Mouse (Mus musculus): Measurements from ENCODE around the gene Ccdc107. TPM values are rescaled to one million over a fixed set of nuclear protein-coding genes. Genes with fewer than 3 reads are reported as not detected.

Ccdc107 gene
- polyA plus RNA-seq, 1 experiment, result 111 TPM

DNA sequence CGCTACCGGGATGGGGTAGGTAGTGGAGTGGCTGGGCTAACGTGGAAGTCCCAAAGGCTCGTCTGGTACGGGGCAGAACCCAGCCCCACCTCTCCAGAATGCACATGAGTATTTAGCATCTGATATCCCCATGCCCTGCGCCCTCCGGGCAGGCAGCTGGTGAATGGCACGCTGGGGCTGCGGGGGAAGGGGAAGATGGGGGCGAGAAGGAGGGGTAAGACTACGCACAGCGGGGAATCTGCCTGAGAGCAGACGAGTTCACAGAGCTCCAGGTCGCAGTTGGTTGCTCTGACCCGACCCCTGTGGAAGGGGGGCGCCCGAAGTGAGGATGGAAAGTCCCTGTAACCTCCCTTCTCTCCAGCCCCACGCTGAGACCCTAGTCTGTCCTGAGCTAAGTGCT, 39.3 kb upstream of the Ccdc107 start:
- no peak overlapping the region for H3K4me3 ChIP-seq
- no peaks in the 10 kb centered on the region for H3K27me3 ChIP-seq (ENCODE audit: control insufficient read depth, insufficient read depth, insufficient read length)
- H3K4me2 ChIP-seq (ENCODE audit: low read depth), result peak overlapping the region; percentile 57
- TF ChIP-seq POLR2AphosphoS2 (IDR thresholded peaks at IDR 0.05; ENCODE audit: insufficient read length, low read depth) (no peak), MYOG (IDR thresholded peaks at IDR 0.05; ENCODE audit: control insufficient read depth in 1 of 3, insufficient read depth in 1 of 3, insufficient read length in 2 of 3, low read depth in 2 of 3) (peak in 1 of 3 experiments; percentile 31)
- no peaks in the 10 kb centered on the region for H3K79me2 ChIP-seq (ENCODE audit: control insufficient read depth, insufficient read depth)
- no peak overlapping the region for H3ac ChIP-seq (ENCODE audit: control insufficient read depth, insufficient read length)
- H3K36me3 ChIP-seq (ENCODE audit: control insufficient read depth, insufficient read depth), result no peaks in the 10 kb centered on the region

DNA sequence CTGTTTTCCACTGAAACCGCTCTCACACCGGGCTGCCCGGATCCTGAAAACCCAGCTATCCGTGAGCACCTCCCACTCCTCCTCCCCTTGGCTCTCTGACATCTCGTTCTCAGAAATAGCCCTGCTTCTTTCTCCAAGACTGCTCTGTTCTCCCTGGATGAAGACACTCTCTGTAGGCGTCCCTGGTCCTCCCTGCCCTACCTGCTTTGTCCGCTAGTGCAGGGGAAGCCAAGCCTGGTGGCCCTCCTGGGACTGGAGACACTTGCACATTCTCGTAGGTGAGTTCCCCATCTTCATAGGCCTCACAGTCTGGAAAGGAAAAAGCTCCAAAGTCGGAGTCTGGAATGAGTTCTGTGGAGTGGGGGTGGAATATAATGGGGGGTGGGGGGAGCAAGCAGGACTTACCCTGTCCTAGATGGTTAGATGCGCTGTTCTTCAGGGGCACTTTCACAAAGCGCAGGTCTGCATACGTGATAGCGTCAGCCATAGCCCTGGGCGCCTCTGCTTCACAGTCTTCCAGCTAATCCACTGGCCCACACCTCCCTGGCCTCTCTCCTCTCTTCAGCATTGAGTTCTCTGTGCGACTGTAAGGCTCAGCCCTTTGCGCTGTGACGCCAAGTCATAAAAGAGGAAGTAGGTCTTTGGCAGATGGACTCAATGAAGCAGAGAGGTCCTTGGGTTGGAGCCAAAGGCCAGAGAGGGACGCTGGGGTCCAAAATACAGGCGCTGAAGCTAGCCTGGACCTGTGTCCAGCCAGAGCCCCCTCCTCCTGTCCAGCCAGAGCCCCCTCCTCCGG, 38.5 kb upstream of the Ccdc107 start, which contains the start of gene Cd72:
Cd72 (minus strand) TSS at position 588 of the 796 bp plus-strand sequence.
- H3K4me2 ChIP-seq (ENCODE audit: low read depth), result peak within 1 kb of the TSS; percentile 24
- no peaks in the 10 kb centered on the region for H3K79me2 ChIP-seq (ENCODE audit: control insufficient read depth, insufficient read depth)
- H3K36me3 ChIP-seq (ENCODE audit: control insufficient read depth, insufficient read depth), result no peaks in the 10 kb centered on the region
- H3ac ChIP-seq (ENCODE audit: control insufficient read depth, insufficient read length), result no peak within 1 kb of the TSS
- TF ChIP-seq CEBPB (IDR thresholded peaks at IDR 0.05; ENCODE audit: insufficient read depth, poor library complexity, severe bottlenecking) (no peak), POLR2A (IDR thresholded peaks at IDR 0.05; ENCODE audit: insufficient read length, low read depth) (no peak), REST (IDR thresholded peaks at IDR 0.05; ENCODE audit: insufficient read depth, insufficient read length) (no peak), TCF12 (IDR thresholded peaks at IDR 0.05; ENCODE audit: insufficient read depth, poor library complexity, severe bottlenecking) (no peak), MYOG (IDR thresholded peaks at IDR 0.05; ENCODE audit: control insufficient read depth in 1 of 3, insufficient read depth in 1 of 3, insufficient read length in 2 of 3, low read depth in 2 of 3) (no peak), MAX (IDR thresholded peaks at IDR 0.05; ENCODE audit: low read depth) (no peak), E2F4 (IDR thresholded peaks at IDR 0.05; ENCODE audit: insufficient read depth) (no peak), SRF (IDR thresholded peaks at IDR 0.05; ENCODE audit: control insufficient read depth, insufficient read length, low read depth) (no peak), MYOD1 (IDR thresholded peaks at IDR 0.05; ENCODE audit: control insufficient read depth in 1 of 3, insufficient read length in 2 of 3, low read depth in 2 of 3) (no peak), POLR2AphosphoS2 (IDR thresholded peaks at IDR 0.05; ENCODE audit: insufficient read length, low read depth) (no peak), USF1 (IDR thresholded peaks at IDR 0.05; ENCODE audit: low read depth) (no peak), TCF3 (IDR thresholded peaks at IDR 0.05; ENCODE audit: insufficient read length, low read depth) (no peak)
- H3K4me3 ChIP-seq, result no peak within 1 kb of the TSS
- no peaks in the 10 kb centered on the region for H3K27me3 ChIP-seq (ENCODE audit: control insufficient read depth, insufficient read depth, insufficient read length)

DNA sequence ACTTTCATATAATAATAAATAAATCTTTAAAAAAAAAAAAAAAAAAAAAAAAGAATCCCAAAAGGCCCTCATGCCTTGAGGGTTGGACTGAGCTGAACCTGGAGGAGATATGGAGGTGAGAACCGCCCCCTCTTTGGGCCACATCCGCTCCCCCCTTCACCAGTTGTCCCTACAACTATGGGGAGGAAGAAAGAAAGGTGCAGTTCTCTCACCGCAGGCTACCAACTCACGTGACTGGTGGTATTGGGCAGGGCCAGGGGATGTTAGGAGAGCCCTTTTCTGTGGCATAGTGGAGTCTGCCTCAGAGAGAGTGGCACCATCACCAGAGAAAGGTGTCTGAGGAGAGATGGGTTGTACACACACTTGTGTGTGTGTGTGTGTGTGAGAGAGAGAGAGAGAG, 36.2 kb upstream of the Ccdc107 start:
- H3ac ChIP-seq (ENCODE audit: control insufficient read depth, insufficient read length), result no peak overlapping the region
- TF ChIP-seq MYOG (IDR thresholded peaks at IDR 0.05; ENCODE audit: control insufficient read depth in 1 of 3, insufficient read depth in 1 of 3, insufficient read length in 2 of 3, low read depth in 2 of 3) (no peak), CEBPB (IDR thresholded peaks at IDR 0.05; ENCODE audit: insufficient read depth, poor library complexity, severe bottlenecking) (no peak), REST (IDR thresholded peaks at IDR 0.05; ENCODE audit: insufficient read depth, insufficient read length) (no peak), MYOD1 (IDR thresholded peaks at IDR 0.05; ENCODE audit: control insufficient read depth in 1 of 3, insufficient read length in 2 of 3, low read depth in 2 of 3) (no peak), POLR2AphosphoS2 (IDR thresholded peaks at IDR 0.05; ENCODE audit: insufficient read length, low read depth) (no peak), MAX (IDR thresholded peaks at IDR 0.05; ENCODE audit: low read depth) (no peak), SRF (IDR thresholded peaks at IDR 0.05; ENCODE audit: control insufficient read depth, insufficient read length, low read depth) (no peak), TCF3 (IDR thresholded peaks at IDR 0.05; ENCODE audit: insufficient read length, low read depth) (no peak), E2F4 (IDR thresholded peaks at IDR 0.05; ENCODE audit: insufficient read depth) (no peak), POLR2A (IDR thresholded peaks at IDR 0.05; ENCODE audit: insufficient read length, low read depth) (no peak), TCF12 (IDR thresholded peaks at IDR 0.05; ENCODE audit: insufficient read depth, poor library complexity, severe bottlenecking) (no peak), USF1 (IDR thresholded peaks at IDR 0.05; ENCODE audit: low read depth) (no peak)
- H3K27me3 ChIP-seq (ENCODE audit: control insufficient read depth, insufficient read depth, insufficient read length), result no peaks in the 10 kb centered on the region
- H3K36me3 ChIP-seq (ENCODE audit: control insufficient read depth, insufficient read depth), result no peaks in the 10 kb centered on the region
- H3K4me2 ChIP-seq (ENCODE audit: low read depth), result no peak overlapping the region
- H3K79me2 ChIP-seq (ENCODE audit: control insufficient read depth, insufficient read depth), result no peaks in the 10 kb centered on the region
- H3K4me3 ChIP-seq, result no peak overlapping the region

DNA sequence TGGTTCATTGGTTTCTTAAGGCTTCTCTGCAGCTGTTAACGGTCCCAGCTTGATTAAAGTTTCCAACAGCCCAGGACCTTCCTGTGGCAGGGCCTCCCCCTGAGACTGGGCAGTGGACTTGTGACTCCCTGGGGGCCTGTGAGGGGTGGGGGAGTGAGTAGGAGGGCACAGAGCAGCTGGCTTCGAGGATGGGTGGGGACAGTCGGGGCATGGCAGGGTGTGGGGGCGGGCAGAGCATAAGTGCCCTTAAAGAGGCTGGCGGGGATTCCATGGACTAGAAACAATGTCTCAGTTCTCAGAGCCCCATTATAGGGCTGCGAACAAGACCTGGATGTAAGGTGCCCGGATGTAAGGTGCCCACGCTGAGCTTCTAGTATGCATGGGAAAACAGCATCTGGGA, 35.6 kb upstream of the Ccdc107 start:
- Histone ChIP-seq H3K27me3 (ENCODE audit: control insufficient read depth, insufficient read depth, insufficient read length) (no peaks in the 10 kb centered on the region), H3K4me3 (no peak overlapping the region), H3K4me2 (ENCODE audit: low read depth) (no peak overlapping the region), H3K36me3 (ENCODE audit: control insufficient read depth, insufficient read depth) (no peaks in the 10 kb centered on the region), H3K79me2 (ENCODE audit: control insufficient read depth, insufficient read depth) (no peaks in the 10 kb centered on the region), H3ac (ENCODE audit: control insufficient read depth, insufficient read length) (no peak overlapping the region)
- TF ChIP-seq REST (IDR thresholded peaks at IDR 0.05; ENCODE audit: insufficient read depth, insufficient read length), result no peak
- no peak for TF ChIP-seq SRF (IDR thresholded peaks at IDR 0.05; ENCODE audit: control insufficient read depth, insufficient read length, low read depth)
- no peak for TF ChIP-seq POLR2AphosphoS2 (IDR thresholded peaks at IDR 0.05; ENCODE audit: insufficient read length, low read depth)
- no peak for TF ChIP-seq TCF12 (IDR thresholded peaks at IDR 0.05; ENCODE audit: insufficient read depth, poor library complexity, severe bottlenecking)
- peak in 2 of 3 experiments; percentile 48 to 90 for TF ChIP-seq MYOD1 (IDR thresholded peaks at IDR 0.05; ENCODE audit: control insufficient read depth in 1 of 3, insufficient read length in 2 of 3, low read depth in 2 of 3)
- peak in 1 of 3 experiments; percentile 86 for TF ChIP-seq MYOG (IDR thresholded peaks at IDR 0.05; ENCODE audit: control insufficient read depth in 1 of 3, insufficient read depth in 1 of 3, insufficient read length in 2 of 3, low read depth in 2 of 3)
- TF ChIP-seq CEBPB (IDR thresholded peaks at IDR 0.05; ENCODE audit: insufficient read depth, poor library complexity, severe bottlenecking), result no peak

DNA sequence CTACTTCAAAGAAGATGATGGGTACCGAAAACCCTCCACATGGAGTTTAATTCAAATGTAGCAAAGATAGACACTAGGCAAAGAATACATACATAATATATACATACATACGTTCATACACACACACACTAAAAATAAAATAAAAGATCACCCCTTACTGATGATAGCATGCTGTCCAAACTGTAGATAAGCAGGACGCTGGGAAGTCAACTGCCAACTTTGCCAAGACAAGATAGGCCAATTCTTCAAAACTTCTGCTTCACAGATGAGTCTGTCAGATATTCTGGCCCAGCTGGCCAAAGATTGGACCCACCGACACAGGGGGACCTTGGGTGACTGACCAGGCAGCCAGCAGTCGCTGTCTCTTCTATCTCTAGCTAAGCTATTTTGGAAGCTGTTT, 29.6 kb upstream of the Ccdc107 start:
- Histone ChIP-seq H3ac (ENCODE audit: control insufficient read depth, insufficient read length) (no peak overlapping the region), H3K36me3 (ENCODE audit: control insufficient read depth, insufficient read depth) (no peaks in the 10 kb centered on the region), H3K27me3 (ENCODE audit: control insufficient read depth, insufficient read depth, insufficient read length) (no peaks in the 10 kb centered on the region), H3K79me2 (ENCODE audit: control insufficient read depth, insufficient read depth) (no peaks in the 10 kb centered on the region), H3K4me2 (ENCODE audit: low read depth) (no peak overlapping the region), H3K4me3 (no peak overlapping the region)
- no peak for TF ChIP-seq USF1 (IDR thresholded peaks at IDR 0.05; ENCODE audit: low read depth)
- TF ChIP-seq REST (IDR thresholded peaks at IDR 0.05; ENCODE audit: insufficient read depth, insufficient read length), result no peak
- TF ChIP-seq MYOD1 (IDR thresholded peaks at IDR 0.05; ENCODE audit: control insufficient read depth in 1 of 3, insufficient read length in 2 of 3, low read depth in 2 of 3), result no peak
- no peak for TF ChIP-seq TCF3 (IDR thresholded peaks at IDR 0.05; ENCODE audit: insufficient read length, low read depth)
- TF ChIP-seq POLR2AphosphoS2 (IDR thresholded peaks at IDR 0.05; ENCODE audit: insufficient read length, low read depth), result no peak
- TF ChIP-seq MAX (IDR thresholded peaks at IDR 0.05; ENCODE audit: low read depth), result no peak
- TF ChIP-seq POLR2A (IDR thresholded peaks at IDR 0.05; ENCODE audit: insufficient read length, low read depth), result no peak
- TF ChIP-seq MYOG (IDR thresholded peaks at IDR 0.05; ENCODE audit: control insufficient read depth in 1 of 3, insufficient read depth in 1 of 3, insufficient read length in 2 of 3, low read depth in 2 of 3), result no peak
- TF ChIP-seq CEBPB (IDR thresholded peaks at IDR 0.05; ENCODE audit: insufficient read depth, poor library complexity, severe bottlenecking), result no peak
- no peak for TF ChIP-seq TCF12 (IDR thresholded peaks at IDR 0.05; ENCODE audit: insufficient read depth, poor library complexity, severe bottlenecking)

All from myocyte (in vitro differentiated cells).